Mouse (Mus musculus) gastrocnemius, postnatal 4 days (tissue): ENCODE data around the gene Agxt2. TPM values are rescaled to one million over a fixed set of nuclear protein-coding genes. Genes with fewer than 3 reads are reported as not detected.

Source experiments
- DNase-seq, 2 experiments: peaks; one replicate each; pipeline ENCODE4 v3.0.0; 2021 to 2022; ENCODE audit warnings: low spot score in 2 of 2, mixed read lengths in 2 of 2
- long read RNA-seq, 2 experiments: library from polyadenylated mRNA; stranded (forward); transcript quantifications; one replicate each; pipeline ENCODE4 v2.0.0; 2021
- total RNA-seq, 2 experiments: library from RNA; stranded (reverse); gene quantifications; 2 replicates each; pipeline ENCODE4 v1.2.3; 2021

Gene Agxt2
- under 1 TPM in 1 of 2 experiments, not detected in 1; 0.16 TPM for total RNA-seq
- long read RNA-seq, experiment 1: 0 reads
- long read RNA-seq, experiment 2: 0 reads

DNA sequence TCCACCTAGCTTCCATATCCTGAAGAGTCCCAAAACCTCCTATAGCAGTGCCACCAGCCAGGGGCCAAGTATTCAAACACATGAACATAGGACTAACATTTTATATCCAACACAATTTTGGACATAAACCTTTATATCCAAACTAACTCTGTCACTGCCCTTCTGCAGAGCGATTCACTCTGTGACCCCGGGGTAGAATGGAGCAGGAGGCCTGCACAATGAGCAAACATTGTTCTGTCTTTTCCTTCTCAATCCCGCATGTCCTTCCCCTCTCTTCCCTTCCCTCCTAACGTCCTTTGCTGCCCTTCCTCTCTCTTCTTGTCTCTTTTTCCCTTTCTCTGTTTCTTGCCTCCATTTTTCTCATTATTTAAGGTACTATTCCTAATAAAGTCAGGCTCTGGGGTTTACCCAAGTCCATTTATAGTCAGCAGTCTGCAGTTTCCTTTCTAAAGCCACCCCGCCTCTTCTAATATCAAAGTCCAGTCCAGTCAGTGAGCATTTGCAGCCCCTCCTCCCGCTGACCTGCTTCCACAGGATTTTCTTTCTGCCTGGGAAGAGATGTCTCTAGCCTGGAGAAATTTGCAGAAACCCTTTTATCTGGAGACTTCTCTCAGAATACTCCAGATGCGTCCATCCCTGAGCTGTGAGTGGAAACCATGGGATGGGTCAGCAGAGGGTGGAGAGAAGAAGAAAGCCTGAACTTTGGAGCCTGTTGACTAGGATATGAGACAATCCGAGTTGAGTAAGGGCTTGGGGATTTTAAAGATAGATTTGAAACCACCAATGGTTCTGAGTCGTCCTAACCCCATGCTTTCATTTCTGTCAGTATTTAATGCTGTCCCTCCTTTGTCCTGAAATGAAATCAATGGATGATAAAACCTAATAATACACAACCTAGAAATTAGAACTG is at the start of gene Agxt2:
Gene Agxt2 (plus strand): TSS at position 494 of the 910 bp plus-strand sequence.
- no peak for DNase-seq

DNA sequence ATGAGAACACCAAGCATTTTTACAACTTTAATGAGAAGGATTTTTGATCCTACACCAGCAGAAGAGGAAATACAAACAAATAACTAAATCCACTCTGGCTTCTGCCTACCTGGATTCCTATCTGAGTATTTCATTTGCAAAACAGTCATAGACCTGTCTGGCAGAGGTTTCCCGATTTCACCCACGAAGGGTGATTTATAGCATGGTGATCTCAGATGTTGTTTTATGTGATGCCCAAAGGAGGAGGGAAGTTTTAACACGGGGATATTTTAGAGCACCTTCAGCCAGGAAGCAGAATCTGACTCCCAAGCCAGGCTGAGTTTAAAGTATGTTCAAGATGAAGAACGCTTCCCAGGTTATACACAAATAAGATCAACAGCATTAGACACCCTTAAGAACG is 46.5 kb upstream of the Agxt2 start:
- no peak for DNase-seq

DNA sequence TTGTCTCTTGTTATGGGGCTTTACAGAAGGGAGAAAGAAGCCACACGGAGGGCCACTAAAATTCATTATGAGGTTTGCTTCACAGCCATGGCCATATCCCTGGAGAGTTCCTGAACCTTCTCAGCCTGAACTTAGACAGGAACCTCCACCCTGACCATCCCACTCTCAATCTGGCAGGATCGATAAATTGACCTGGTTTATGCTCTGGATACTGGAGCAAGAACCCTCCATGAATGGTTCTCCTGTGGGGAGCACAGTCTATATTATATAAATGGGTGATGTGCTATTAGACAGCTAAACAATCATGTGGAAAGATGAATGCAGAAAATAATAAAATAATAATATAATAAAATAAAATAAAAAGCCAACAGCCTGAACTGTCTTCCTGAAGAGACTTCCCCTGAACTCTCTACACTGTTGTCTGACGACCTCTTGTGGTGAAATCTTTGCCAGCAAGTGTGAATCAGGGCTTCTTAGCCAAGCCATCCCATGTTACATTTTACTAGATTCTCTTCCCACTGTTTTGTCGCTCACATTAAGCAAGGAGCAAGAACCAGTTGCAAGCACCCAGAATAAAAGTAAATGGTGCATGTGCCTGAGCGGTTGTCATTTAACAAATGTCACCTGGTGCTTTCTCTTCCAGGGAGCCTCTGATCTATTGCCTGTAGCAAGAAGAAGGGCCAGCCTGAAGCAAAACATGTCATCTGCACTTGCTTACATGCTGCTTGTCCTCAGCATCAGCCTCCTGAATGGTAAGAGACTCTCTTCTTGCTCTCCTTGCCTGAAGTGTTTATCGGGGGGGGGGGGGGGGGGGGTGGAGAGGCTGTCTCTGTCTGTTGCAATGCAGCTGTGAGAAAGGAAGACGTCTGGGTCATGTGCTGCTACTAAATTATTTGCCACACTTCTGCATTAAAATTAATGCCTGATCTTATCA is 44.5 kb upstream of the Agxt2 start:
- peak; percentile 18 to 57 for DNase-seq

- no peak for DNase-seq
Measured at GRCm38 (mm10) chr15:10325080-10325479, 33.3 kb upstream of the Agxt2 start, which contains the start of gene Gm21973. Gm21973 (plus strand) TSS chr15:10325380.

- no peak for DNase-seq
Measured at GRCm38 (mm10) chr15:10330626-10331025, 27.7 kb upstream of the Agxt2 start.

DNA sequence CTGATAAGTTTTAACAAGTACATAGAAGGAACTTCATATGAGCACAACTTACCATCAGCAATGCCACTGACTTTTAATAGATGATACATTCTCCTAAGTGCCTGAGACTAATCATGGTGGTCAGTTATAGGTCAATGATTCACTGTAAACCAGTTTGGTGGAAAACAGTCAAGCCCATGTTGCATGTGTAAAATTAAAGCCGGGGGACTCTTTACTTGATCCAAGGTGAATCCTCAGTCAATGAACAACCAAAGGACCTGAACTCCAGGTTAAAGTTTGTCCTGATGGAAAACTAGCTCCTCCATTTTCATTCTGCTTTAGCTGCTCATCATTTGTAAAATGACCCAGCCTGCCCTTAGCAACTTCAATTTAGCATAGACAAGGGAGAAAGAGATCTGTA is 25.8 kb upstream of the Agxt2 start:
- DNase-seq: no peak

- no peak for DNase-seq
Measured at GRCm38 (mm10) chr15:10338606-10339005, 19.7 kb upstream of the Agxt2 start.

- no peak for DNase-seq
Measured at GRCm38 (mm10) chr15:10347044-10347443, 11.3 kb upstream of the Agxt2 start.

DNA sequence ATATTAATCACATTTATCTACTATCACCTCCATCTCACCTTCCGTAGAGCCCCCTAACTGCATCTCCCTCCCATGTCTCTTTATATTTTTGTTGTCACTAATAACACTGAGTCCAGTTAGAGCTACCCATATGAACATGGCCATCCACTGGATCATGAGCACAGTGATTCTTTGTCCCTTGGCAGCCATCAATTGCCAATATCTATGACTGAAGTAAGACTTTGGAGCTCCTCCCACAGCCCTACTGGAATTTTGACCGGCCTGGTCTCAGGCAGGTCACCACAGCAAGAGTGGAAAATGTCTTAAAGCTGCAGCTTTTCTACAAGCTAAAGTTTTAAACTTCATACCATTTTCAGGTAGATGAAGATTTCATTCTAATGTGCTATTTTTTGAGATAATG is 8.0 kb downstream of the Agxt2 start:
- no peak for DNase-seq

GRCm38 (mm10) chr15:10375404-10375803 is 17.1 kb downstream of the Agxt2 start:
- no peak for DNase-seq

- no peak for DNase-seq
Measured at GRCm38 (mm10) chr15:10378338-10378959, 20.1 kb downstream of the Agxt2 start.

DNA sequence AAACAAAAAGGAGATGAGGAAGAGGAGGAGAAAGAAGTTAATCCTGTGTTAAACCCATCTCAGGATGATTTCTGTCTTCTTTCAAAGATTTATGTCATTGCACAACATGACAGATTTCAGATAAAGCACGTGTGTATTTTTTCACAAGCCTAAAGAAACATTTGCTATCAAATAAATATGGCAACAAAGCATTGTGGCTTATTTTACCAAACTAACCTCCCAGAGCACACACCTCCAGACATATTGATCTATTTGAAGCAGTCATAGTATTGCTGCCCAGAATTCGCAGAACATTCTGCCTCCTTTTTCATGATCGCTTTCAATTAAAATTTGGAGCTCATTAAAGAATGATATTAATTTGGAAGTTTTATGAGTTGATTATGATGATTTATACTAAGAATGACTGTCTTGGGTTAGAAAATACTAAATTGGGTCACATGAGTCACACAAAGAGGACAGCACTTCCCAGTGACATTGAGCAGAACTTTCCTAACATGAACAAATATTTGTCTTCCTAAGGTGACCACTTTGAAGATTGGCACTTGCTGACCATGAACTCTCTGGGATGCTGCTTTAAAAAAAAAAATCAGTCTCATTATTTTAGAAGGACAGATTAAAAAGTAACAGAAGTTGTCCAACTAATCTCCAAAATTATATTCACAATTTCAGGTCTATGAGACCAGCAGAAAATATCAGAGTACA is 21.6 kb downstream of the Agxt2 start:
- no peak for DNase-seq

DNA sequence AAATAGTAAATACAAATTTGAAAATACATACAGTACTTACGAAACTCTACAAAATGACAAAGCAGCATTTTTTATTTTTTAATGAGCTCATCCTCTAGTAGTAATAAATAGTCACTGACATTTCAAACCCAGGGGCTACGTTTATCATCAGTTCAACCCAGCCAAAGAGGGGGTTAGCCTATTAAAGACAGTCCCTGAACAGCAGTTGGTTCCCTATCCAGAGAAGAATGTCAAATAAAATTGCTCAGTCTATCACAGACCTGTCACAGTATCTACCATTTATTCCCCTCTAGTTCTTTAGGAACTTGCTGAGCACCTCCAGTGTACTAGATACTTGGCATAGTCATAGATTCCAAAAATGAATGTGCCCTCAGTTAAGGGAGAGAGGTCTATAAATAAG is 28.9 kb downstream of the Agxt2 start:
- DNase-seq: no peak

DNA sequence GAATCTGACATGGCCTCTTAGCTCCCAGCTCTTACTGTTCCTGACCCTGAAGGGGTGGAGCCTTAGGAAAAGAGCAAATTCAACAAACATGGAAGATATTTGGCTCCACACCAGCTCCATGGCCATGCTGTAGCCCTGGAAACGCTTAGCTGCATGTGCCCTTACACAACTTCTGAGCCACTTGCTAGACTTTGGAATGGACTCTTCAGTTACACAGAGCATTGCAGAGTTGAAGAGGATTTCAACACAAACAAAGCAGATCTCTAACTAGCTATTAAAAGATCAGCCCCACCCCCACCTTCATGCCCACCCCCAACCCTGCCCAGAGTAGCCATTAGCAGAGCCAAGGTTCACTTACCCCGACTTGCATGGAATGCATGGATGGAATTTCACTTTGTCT is 41.5 kb downstream of the Agxt2 start:
- DNase-seq: no peak

GRCm38 (mm10) chr15:10400415-10400814 is 42.1 kb downstream of the Agxt2 start:
- no peak for DNase-seq

DNA sequence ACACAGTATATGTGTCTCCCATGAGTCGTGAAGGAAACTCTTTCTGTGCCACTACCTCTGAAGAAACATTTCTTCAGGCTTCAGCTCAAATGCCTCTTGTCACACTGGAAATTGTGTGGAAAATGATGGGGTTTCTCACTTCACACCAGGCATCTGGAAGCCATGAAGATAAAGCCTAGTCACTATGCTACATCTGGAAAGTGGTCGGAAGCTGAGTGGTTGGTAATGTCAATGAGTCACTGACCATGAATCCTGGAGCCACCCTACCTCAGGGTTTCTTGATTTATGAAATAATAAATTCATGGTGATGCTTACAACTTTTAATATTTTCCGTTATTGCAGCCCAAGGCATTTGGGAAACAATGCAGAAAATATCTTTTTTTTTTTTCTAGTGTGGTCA is 51.5 kb downstream of the Agxt2 start:
- no peak for DNase-seq

DNA sequence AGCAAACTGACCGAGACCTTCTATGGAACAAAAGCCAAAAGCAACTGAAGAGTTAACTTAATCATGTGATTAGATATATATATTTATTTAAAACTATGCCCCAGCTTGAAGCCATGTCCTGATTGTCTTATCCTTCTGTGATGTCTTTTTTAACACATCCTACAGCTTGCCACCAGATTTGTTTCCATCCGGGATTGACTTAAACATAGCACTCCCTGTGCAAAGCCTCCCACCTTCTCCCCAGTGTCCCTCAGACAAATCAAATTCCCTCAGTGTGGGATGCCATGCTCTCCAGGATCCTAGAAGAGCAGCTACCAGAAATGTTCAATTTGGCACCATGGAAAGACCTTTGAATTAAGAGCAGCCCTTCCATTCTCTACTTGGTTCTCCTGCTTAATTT is 52.5 kb downstream of the Agxt2 start:
- no peak for DNase-seq

GRCm38 (mm10) chr15:10413656-10414055 is 55.3 kb downstream of the Agxt2 start:
- no peak for DNase-seq

DNA sequence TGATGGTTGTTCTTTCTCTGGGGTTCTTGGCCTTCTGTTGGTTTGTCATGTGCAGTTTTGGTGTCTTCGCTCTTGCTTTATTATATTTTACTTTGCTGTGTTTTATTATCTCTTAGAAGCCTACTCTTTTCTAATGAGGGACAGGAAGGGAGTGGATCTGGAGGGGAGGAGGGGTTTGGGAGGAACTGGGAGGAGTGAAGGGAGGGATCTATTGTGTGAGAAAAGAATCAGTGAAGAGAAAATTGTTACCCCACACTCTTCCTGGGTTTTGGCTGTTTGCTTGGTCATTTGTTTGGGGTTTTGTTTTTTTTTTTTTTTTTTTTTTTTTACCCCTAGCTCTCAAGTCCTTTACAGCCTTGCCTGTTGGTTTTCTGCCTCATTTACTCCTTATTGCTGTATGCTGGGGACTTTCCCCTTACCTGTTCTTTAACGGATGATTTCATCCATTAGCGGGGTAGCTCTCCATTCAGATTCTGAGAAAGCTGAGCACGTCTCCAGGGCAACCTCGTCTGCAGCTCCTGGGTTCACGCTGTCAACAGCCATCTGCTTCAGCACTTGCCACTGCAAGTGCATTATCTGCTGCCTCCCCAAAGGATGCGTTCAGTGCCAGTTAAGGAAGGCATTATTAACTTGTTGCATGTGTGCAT is 62.9 kb downstream of the Agxt2 start:
- DNase-seq: no peak

DNA sequence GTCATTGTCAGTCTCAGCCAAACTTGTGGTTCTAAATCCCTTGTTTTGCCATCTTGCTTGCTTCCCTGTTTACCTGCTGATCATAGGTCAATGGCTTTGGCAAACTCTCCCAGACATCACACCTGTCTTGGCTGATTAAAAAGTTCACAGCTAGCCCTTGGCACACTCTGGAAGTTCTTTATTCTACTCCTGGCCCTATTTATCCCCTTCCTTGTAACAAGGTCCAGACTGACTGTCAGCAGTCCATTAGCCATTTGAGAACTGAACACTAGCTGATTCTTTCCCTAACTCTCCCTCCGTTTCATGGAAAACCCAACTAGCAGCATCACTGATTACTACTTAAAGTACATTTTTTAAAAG is 63.4 kb downstream of the Agxt2 start:
- no peak for DNase-seq
